ENCODE assay signal across 18 mouse cellular contexts in the genomic region with DNA sequence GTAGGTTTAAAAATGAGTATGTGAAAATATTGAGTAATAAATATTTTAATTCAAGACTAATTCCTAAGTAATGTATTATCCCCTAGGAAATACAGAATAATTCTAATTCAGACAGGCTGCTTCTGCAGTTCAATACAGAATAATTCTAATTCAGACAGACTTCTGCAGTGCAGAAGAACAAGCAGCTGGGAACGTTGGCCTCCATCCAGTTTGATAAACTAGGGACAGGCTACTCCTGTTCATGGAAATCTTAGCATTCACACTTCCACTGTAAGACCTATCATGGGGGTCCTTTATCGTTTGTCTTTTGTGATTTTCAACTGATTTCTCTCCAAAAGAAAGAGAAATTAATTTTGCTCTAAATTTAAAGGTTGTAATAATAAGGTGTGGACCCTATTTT.
A peak's percentile ranks its signal among the peaks of the same experiment; 100 is the strongest.
DNase-seq lines count a peak whose midpoint lies in the region; ATAC-seq lines count a peak whose summit lies in the region.
"Had no signal": no experiment of that assay in that cellular context is flagged by ENCODE, and none has a peak within 500 bp of the region (broad histone marks: within the 10 kb centered on the region; RNA-seq: fewer than 3 reads in every experiment).

No protein-coding gene starts in this region.

- H3K27ac ChIP-seq in heart, embryonic 11.5 days (ENCODE audit: low read depth, low read length), result no peak overlapping the region
- H3K27ac ChIP-seq: limb, embryonic 13.5 days; liver, embryonic 15.5 days; neural tube, embryonic 12.5 days had no signal

- ATAC-seq in heart, embryonic 11.5 days (replicated peaks; ENCODE audit: insufficient number of reproducible peaks, low FRiP score, low TSS enrichment), result no peak

- no peaks in the 10 kb centered on the region for H3K4me1 ChIP-seq in heart, embryonic 11.5 days (ENCODE audit: control insufficient read depth, insufficient read depth, low read length)
- H3K4me1 ChIP-seq: limb, embryonic 13.5 days; liver, embryonic 15.5 days; megakaryocyte, embryonic 14.5 days; neural tube, embryonic 12.5 days had no signal

- no peaks in the 10 kb centered on the region for H3K9me3 ChIP-seq in heart, embryonic 11.5 days (replicated peaks; ENCODE audit: control insufficient read depth, low read length)
- H3K9me3 ChIP-seq: limb, embryonic 13.5 days; liver, embryonic 15.5 days; megakaryocyte, embryonic 14.5 days; neural tube, embryonic 12.5 days had no signal

- H3K36me3 ChIP-seq in heart, embryonic 11.5 days (ENCODE audit: control insufficient read depth, insufficient read depth, low read length), result no peaks in the 10 kb centered on the region
- H3K36me3 ChIP-seq: limb, embryonic 13.5 days; liver, embryonic 15.5 days; neural tube, embryonic 12.5 days had no signal

- H3K9ac ChIP-seq in heart, embryonic 11.5 days (ENCODE audit: low read depth, low read length), result no peak overlapping the region
- H3K9ac ChIP-seq: limb, embryonic 13.5 days; liver, embryonic 15.5 days; neural tube, embryonic 12.5 days had no signal

- peak; percentile 18 to 30 for DNase-seq in cerebellum, postnatal 14 days
- no peak for DNase-seq in cerebellum, adult 9-11 months
- peak; percentile 12 for DNase-seq in heart, adult 8-10 months (ENCODE audit: low spot score)
- peak; percentile 12 to 20 for DNase-seq in layer of hippocampus, postnatal 10 days (ENCODE audit: low spot score in 2 of 2)
- DNase-seq in layer of hippocampus, postnatal 25 days (ENCODE audit: extremely low spot score in 1 of 2, low spot score in 1 of 2), result no peak
- peak; percentile 9 for DNase-seq in right cerebral cortex, postnatal 4 days
- DNase-seq in right cerebral cortex, postnatal 36 days (ENCODE audit: low spot score in 2 of 2), result no peak
- DNase-seq: cerebellum, postnatal 36 days; kidney, adult 18-20 months; lung, postnatal 10 days; right cerebral cortex, postnatal 14 days; thymus, postnatal 14 days had no signal

- H3K4me3 ChIP-seq in heart, embryonic 11.5 days (ENCODE audit: low read depth, low read length), result no peak overlapping the region
- H3K4me3 ChIP-seq: erythroblast, embryonic 14.5 days; limb, embryonic 13.5 days; liver, embryonic 15.5 days; megakaryocyte, embryonic 14.5 days; neural tube, embryonic 12.5 days had no signal

- H3K27me3 ChIP-seq in heart, embryonic 11.5 days (ENCODE audit: control insufficient read depth, insufficient read depth, low read length), result no peaks in the 10 kb centered on the region
- H3K27me3 ChIP-seq: limb, embryonic 13.5 days; liver, embryonic 15.5 days; megakaryocyte, embryonic 14.5 days; neural tube, embryonic 12.5 days had no signal

- no peak overlapping the region for H3K4me2 ChIP-seq in heart, embryonic 11.5 days
- H3K4me2 ChIP-seq: limb, embryonic 13.5 days; liver, embryonic 15.5 days; neural tube, embryonic 12.5 days had no signal

- 52% methylated on average over 2 of the region's 2 CpGs for WGBS in heart, embryonic 11.5 days (ENCODE audit: insufficient replicate concordance)

Comparison
In these comparisons a context has a peak if more than half of its experiments do, and no peak if none do; other contexts are left out.
1. DNase-seq: peak in cerebellum, postnatal 14 days (2 of 2), heart, adult 8-10 months (single experiment), layer of hippocampus, postnatal 10 days (2 of 2) and right cerebral cortex, postnatal 4 days (single experiment); none in cerebellum, adult 9-11 months (single experiment), layer of hippocampus, postnatal 25 days (0 of 2) and right cerebral cortex, postnatal 36 days (0 of 2).